Mouse (Mus musculus) granulocyte monocyte progenitor cell, adult 5-6 weeks (primary cell): ENCODE data around the gene U2af1l4. TPM values are rescaled to one million over a fixed set of nuclear protein-coding genes. Genes with fewer than 3 reads are reported as not detected.

Experiments used
- ATAC-seq: replicated peaks from 2 replicates; pipeline ENCODE4 v1.8.0; 2016; ENCODE audit warnings: mild to moderate bottlenecking, moderate TSS enrichment, inconsistent platforms; ENCODE audit not compliant: poor library complexity, severe bottlenecking
- total RNA-seq, 2 experiments: library from RNA; stranded (forward) in 1 of 2; stranded (reverse) in 1 of 2; fragments of 200-712, 200-1000 nt in 1 of 2; fragments of >200 nt in 1 of 2; fragmentation: Nextera tagmentation in 1 of 2; gene quantifications; 2 replicates each; pipeline ENCODE4 v1.2.3; 2014 to 2017

U2af1l4 gene
- total RNA-seq, 2 experiments from 2014 or later = 38.5 to 58.6 TPM

- ATAC-seq = no peak
These were observed 22.1 kb downstream of the U2af1l4 start for GRCm38 (mm10) chr7:30585170-30585569.

GRCm38 (mm10) chr7:30586455-30587020 lies 23.4 kb downstream of the U2af1l4 start:
- no peak for ATAC-seq

- ATAC-seq = no peak
These were observed 25.0 kb downstream of the U2af1l4 start for GRCm38 (mm10) chr7:30587842-30588667.

- peak; percentile 77 for ATAC-seq
These were observed 25.8 kb downstream of the U2af1l4 start, which contains the start of gene Kmt2b for GRCm38 (mm10) chr7:30588676-30589434. Kmt2b (minus strand) TSS chr7:30588726.

GRCm38 (mm10) chr7:30589435-30590301 lies 26.6 kb downstream of the U2af1l4 start:
- peak; percentile 49 for ATAC-seq

- ATAC-seq = no peak
These were observed 28.0 kb downstream of the U2af1l4 start for GRCm38 (mm10) chr7:30590927-30591604.

- no peak for ATAC-seq
These were observed 28.5 kb downstream of the U2af1l4 start for GRCm38 (mm10) chr7:30591605-30591951.

GRCm38 (mm10) chr7:30592772-30593423 lies 29.8 kb downstream of the U2af1l4 start:
- ATAC-seq = no peak

GRCm38 (mm10) chr7:30593579-30594509 lies 30.7 kb downstream of the U2af1l4 start:
- no peak for ATAC-seq

- no peak; the same call in 1 of the 2 replicates for ATAC-seq
These were observed 31.5 kb downstream of the U2af1l4 start for GRCm38 (mm10) chr7:30594510-30595024.

GRCm38 (mm10) chr7:30596093-30596492 lies 33.0 kb downstream of the U2af1l4 start:
- ATAC-seq = no peak

GRCm38 (mm10) chr7:30596811-30597210 lies 33.7 kb downstream of the U2af1l4 start:
- no peak for ATAC-seq

GRCm38 (mm10) chr7:30598786-30599185 lies 35.7 kb downstream of the U2af1l4 start, which contains the start of gene Zbtb32:
Zbtb32 (minus strand) TSS chr7:30598909.
- ATAC-seq = no peak

GRCm38 (mm10) chr7:30599933-30600353 lies 36.8 kb downstream of the U2af1l4 start:
- peak; percentile 99 for ATAC-seq

GRCm38 (mm10) chr7:30600651-30601050 lies 37.5 kb downstream of the U2af1l4 start:
- ATAC-seq = no peak

GRCm38 (mm10) chr7:30602583-30602982 lies 39.5 kb downstream of the U2af1l4 start:
- ATAC-seq = no peak

GRCm38 (mm10) chr7:30604424-30604823 lies 41.3 kb downstream of the U2af1l4 start:
- ATAC-seq = no peak

- ATAC-seq = no peak
These were observed 41.8 kb downstream of the U2af1l4 start for GRCm38 (mm10) chr7:30604944-30605343.
